Mouse (Mus musculus): ENCODE measurements at regions not wholly inside any gene's neighbourhood (a gene's known extent, or its start where the extent isn't known, plus 50 kb on each side); places are given as distances from the start of the nearest gene placed in this dataset.
"Not testable (repeated sequence)": the region's sequence is repeated elsewhere in the genome, so short reads cannot be mapped to it uniquely, and the experiment has no call there.

- no peak for ATAC-seq (ENCODE audit: low TSS enrichment)
Measured at GRCm38 (mm10) chr12:113241373-113242193, 55.9 kb downstream of the Tmem121 start.

GRCm38 (mm10) chr12:113242194-113242510 is 56.4 kb downstream of the Tmem121 start:
- ATAC-seq (ENCODE audit: low TSS enrichment): no peak

- no peak for ATAC-seq (ENCODE audit: low TSS enrichment)
Measured at GRCm38 (mm10) chr12:113244685-113245084, 59.0 kb downstream of the Tmem121 start.

GRCm38 (mm10) chr12:113253446-113254424 is 68.0 kb downstream of the Tmem121 start:
- not testable (repeated sequence) for ATAC-seq (ENCODE audit: low TSS enrichment)

GRCm38 (mm10) chr12:113255331-113255730 is 69.6 kb downstream of the Tmem121 start:
- no peak for ATAC-seq (ENCODE audit: low TSS enrichment)

GRCm38 (mm10) chr12:113256628-113257027 is 70.9 kb downstream of the Tmem121 start:
- ATAC-seq (ENCODE audit: low TSS enrichment): no peak

- no peak for ATAC-seq (ENCODE audit: low TSS enrichment)
Measured at GRCm38 (mm10) chr12:113257243-113257642, 71.5 kb downstream of the Tmem121 start.

- no peak for ATAC-seq (ENCODE audit: low TSS enrichment)
Measured at GRCm38 (mm10) chr12:113259476-113259875, 73.7 kb downstream of the Tmem121 start.

- no peak for ATAC-seq (ENCODE audit: low TSS enrichment)
Measured at GRCm38 (mm10) chr12:113260304-113260703, 74.6 kb downstream of the Tmem121 start.

- ATAC-seq (ENCODE audit: low TSS enrichment): no peak
Measured at GRCm38 (mm10) chr12:113275934-113276333, 90.2 kb downstream of the Tmem121 start.

GRCm38 (mm10) chr12:113276355-113276942 is 90.7 kb downstream of the Tmem121 start:
- ATAC-seq (ENCODE audit: low TSS enrichment): no peak

- no peak for ATAC-seq (ENCODE audit: low TSS enrichment)
Measured at GRCm38 (mm10) chr12:113277741-113278140, 92.0 kb downstream of the Tmem121 start.

GRCm38 (mm10) chr12:113292029-113292809 is 106.5 kb downstream of the Tmem121 start:
- ATAC-seq (ENCODE audit: low TSS enrichment): peak; percentile 77

- peak; percentile 66 for ATAC-seq (ENCODE audit: low TSS enrichment)
Measured at GRCm38 (mm10) chr12:113295924-113296323, 110.2 kb downstream of the Tmem121 start.

- no peak for ATAC-seq (ENCODE audit: low TSS enrichment)
Measured at GRCm38 (mm10) chr12:113305973-113306372, 120.2 kb downstream of the Tmem121 start.

- no peak for ATAC-seq (ENCODE audit: low TSS enrichment)
Measured at GRCm38 (mm10) chr12:113313319-113313718, 127.6 kb downstream of the Tmem121 start.

- ATAC-seq (ENCODE audit: low TSS enrichment): no peak
Measured at GRCm38 (mm10) chr12:113314624-113315023, 128.9 kb downstream of the Tmem121 start.

GRCm38 (mm10) chr12:113321086-113321485 is 135.4 kb downstream of the Tmem121 start:
- 0 out of 2 replicates have a peak, but pooled peaks have one; percentile 21 for ATAC-seq (ENCODE audit: low TSS enrichment)

- peak; percentile 92 for ATAC-seq (ENCODE audit: low TSS enrichment)
Measured at GRCm38 (mm10) chr12:113322173-113322572, 136.4 kb downstream of the Tmem121 start.

- no peak for ATAC-seq (ENCODE audit: low TSS enrichment)
Measured at GRCm38 (mm10) chr12:113327851-113328250, 142.1 kb downstream of the Tmem121 start.

GRCm38 (mm10) chr12:113330266-113330665 is 144.5 kb downstream of the Tmem121 start:
- ATAC-seq (ENCODE audit: low TSS enrichment): no peak

All from frontal cortex, adult (tissue).